Mouse (Mus musculus) spleen, adult 12 weeks (tissue): ENCODE results near the gene Glt1d1.

ENCODE experiments used
- DNase-seq: peaks from one replicate; pipeline ENCODE4 v3.0.0; 2022; ENCODE audit warnings: low spot score

Gene Glt1d1

GRCm38 (mm10) chr5:127631671-127632070, 391 bp upstream of the Glt1d1 start:
- DNase-seq = no peak

DNA sequence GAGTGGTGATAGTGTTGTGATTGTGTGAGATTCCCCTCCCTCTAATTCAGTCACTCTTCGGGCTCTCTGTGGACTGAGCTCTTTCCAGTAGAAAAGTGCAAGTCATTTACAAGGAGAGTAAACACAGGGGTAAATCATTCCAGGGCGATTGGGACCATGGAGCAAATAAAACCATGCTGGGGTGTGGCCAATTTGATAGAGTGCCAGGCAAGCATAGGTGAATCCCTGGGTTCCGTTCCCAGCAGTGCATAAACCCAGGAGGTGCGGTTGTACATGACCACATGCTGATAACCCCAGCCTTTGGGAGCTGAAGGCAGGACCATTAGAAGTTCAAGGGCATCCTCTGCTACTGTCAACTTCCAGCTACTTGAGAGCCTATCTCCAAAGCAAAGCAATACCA, 1.1 kb downstream of the Glt1d1 start:
- no peak for DNase-seq

DNA sequence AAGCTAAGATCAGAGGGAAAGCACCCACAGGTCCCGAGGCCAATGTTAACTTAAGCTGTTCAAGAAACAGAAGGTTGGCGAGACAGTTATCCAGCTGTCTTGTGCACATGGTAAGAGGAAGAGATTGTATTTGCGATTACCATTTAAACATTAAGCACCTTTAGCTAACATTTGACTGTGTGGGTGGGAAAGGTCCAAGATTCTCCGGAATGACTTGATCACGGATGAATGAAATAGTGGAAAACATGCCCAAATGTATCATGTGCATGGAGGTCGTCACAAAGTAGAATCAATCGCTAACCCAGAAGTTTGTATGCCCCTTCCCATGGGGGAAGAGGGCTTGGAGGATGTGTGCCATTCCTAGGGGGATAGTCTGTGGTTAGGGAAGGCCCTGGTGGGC, 1.6 kb downstream of the Glt1d1 start:
- DNase-seq = no peak

DNA sequence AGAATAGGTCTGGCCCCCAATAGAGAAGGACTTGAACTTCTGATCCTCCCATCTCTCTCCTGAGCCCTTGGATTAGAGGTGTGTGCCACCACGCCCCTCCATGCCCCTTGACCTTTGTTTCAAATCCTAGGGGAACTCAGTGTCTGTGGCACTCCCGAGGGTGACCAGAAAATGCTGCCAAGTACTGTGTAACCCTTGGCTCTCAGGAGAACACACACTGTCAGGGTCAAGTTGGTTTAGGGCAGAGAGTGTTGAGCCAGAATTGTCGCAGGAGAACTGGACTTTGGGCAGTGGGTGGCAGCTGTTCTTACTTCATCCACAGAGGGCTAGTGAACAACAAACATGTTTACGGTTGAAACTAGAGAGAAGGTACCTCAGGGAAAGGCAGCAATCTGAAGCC, 5.6 kb downstream of the Glt1d1 start:
- DNase-seq = no peak

DNA sequence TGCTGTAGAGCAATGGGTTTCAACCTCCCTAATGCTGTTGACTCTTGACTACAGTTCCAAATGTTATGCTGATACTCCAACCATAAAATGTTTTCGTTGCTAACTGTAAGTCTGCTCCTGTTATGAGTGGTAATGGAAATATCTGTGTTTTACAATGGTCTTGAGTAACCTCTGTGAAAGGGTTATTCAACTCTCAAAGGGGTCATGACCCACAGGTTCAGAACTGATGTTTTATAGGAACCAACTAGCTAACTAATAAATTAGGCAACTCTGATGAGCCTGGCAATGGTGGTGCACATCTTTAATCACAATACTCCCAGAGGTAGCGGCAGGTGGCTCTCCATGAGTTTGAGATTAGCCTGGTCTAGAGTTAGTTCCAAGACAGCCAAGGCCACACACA, 6.1 kb downstream of the Glt1d1 start:
- DNase-seq = no peak

DNA sequence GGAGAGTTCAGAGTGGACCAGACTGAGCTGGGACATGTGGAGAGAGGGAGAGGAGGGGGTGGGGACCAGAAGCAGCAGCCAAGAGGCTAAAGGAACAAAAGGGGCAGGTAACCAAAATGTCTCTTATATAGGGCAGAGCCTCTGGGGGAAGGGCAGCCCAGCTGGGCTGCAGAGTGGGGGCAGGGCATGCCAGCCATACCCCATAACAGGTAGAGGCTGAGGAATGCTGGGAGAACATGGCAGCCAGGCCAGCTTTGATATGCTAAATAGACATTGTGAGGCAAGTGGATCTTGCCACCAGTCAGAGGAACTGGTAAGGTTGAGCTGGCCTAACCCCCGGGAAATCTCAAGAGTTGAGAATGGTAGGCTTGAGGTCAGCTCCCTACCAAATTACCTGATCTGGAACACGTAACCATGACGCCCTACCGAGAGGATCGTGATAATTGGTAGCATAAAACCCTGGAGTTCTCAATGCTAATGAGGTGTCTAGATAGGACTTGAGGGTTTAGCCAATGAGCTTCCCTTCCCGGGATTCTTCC, 7.1 kb downstream of the Glt1d1 start:
- DNase-seq = no peak

DNA sequence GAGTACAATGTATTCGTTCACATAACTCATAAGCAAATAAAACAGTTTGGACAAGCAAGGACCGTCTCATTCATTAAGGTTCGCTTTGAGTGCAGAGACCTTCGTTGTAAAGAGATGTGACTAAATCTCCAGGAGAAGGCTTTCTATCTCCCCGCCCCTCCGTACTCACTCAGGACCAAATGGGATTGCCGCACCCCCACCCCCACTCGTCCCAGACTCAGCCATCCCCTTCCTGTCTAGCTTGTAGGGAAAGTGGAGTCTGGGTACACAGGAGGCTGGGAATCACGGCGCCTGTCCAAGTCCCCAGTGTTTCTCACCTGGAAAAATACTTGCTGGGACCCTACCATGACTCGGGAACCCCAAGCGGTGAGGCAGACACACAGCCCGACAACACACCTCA, 7.6 kb downstream of the Glt1d1 start:
- no peak for DNase-seq

- DNase-seq = no peak
Observed at GRCm38 (mm10) chr5:127640359-127640758, 8.3 kb downstream of the Glt1d1 start.

GRCm38 (mm10) chr5:127641185-127641958, 9.3 kb downstream of the Glt1d1 start:
- DNase-seq = no peak

- DNase-seq = no peak
Observed at GRCm38 (mm10) chr5:127648046-127648445, 16.0 kb downstream of the Glt1d1 start.

- no peak for DNase-seq
Observed at GRCm38 (mm10) chr5:127649077-127649476, 17.0 kb downstream of the Glt1d1 start.

DNA sequence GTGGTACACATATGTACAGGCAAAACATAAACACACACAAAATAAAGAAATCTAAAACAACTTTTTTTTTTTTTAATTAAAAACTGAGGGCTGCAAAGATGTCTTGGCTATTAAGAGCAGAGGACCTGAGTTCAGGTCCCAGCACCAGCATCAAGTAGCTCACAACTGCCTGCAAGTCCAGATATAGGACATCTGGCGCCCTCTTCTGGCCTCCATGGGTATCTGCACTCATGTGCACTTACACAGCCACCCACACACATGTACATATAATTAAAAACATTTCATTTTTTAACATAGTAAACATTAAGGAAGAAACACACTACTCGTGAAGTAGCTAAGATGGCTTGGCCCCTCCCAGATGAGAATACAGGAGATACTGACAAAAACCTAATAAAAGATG, 26.2 kb downstream of the Glt1d1 start:
- no peak for DNase-seq

- DNase-seq = no peak
Observed at GRCm38 (mm10) chr5:127659312-127659711, 27.2 kb downstream of the Glt1d1 start.

GRCm38 (mm10) chr5:127660267-127660666, 28.2 kb downstream of the Glt1d1 start:
- no peak for DNase-seq

- no peak for DNase-seq
Observed at GRCm38 (mm10) chr5:127660979-127661378, 28.9 kb downstream of the Glt1d1 start.

- no peak for DNase-seq
Observed at GRCm38 (mm10) chr5:127673913-127674312, 41.9 kb downstream of the Glt1d1 start.

GRCm38 (mm10) chr5:127677561-127677960, 45.5 kb downstream of the Glt1d1 start:
- no peak for DNase-seq

- no peak for DNase-seq
Observed at GRCm38 (mm10) chr5:127678501-127678900, 46.4 kb downstream of the Glt1d1 start.

DNA sequence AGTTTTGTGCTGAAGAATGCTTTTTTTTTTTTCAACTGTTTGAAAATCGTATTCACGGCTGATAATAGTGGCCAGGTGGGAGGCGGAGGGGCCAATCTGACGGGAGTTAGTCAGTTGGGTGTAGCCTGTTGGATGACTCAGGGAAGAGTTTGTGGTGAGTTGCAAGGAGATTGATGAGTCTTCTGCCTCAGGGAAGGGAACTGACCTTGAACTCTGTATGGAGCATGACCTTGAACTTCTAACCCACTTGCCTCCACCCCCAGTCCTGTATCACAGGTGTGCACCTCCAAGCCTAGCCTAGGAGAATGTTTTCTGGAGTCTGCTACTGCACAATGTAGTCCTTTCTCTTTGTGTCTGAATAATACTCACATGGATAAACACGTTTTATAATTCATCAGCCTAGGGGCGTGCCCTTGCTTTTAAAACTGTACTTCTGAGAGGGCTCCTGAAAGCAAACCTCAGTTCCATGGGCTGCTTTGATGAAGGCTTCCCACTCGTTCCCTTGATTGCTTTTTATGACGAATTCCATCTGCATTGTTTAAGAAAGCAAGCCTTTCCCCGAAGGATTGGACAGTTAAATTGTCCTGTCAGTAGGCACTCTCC, 56.6 kb downstream of the Glt1d1 start:
- no peak for DNase-seq

GRCm38 (mm10) chr5:127691085-127691484, 59.0 kb downstream of the Glt1d1 start:
- DNase-seq = no peak

- DNase-seq = no peak
Observed at GRCm38 (mm10) chr5:127691581-127691980, 59.5 kb downstream of the Glt1d1 start.

GRCm38 (mm10) chr5:127695898-127696297, 63.8 kb downstream of the Glt1d1 start:
- DNase-seq = no peak

DNA sequence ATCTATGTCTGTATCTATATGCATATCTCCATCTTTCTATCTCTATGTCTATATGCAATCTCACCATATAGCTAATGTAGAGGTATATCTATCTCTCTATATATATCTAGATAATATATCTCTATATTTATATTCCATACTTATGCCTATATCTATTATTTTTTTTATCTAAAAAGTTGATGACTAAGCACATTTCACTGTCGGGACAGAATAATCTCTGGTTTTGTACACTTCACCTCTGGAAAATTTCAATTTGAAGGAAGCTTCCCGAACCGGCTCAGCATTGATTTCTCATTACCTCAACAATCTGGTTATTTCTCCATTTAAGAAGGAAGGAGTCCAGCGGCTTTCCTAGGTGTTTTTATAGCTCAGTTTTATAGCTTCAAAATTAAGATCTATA, 64.5 kb downstream of the Glt1d1 start:
- DNase-seq = no peak

GRCm38 (mm10) chr5:127698525-127698924, 66.5 kb downstream of the Glt1d1 start:
- no peak for DNase-seq
